Comparison of ENCODE assay signal across 9 mouse cellular contexts in genomic region chr4:17629367-17629766, GRCm38 (mm10).
"Had no signal": no experiment of that assay in that cellular context is flagged by ENCODE, and none has a peak within 500 bp of the region (broad histone marks: within the 10 kb centered on the region; RNA-seq: fewer than 3 reads in every experiment).

No protein-coding gene starts in this region.

- DNase-seq: lung, adult 18-20 months; lung, embryonic 14.5 days; lung, postnatal 10 days; lung, postnatal 4 days; thymus, adult 18-20 months; thymus, postnatal 14 days; thymus, postnatal 36 days had no signal

- ATAC-seq: midbrain, embryonic 13.5 days; midbrain, embryonic 15.5 days had no signal
